Mouse (Mus musculus) liver, postnatal 0 days (tissue): ENCODE measurements around the gene Ifnab. TPM values are rescaled to one million over a fixed set of nuclear protein-coding genes. Genes with fewer than 3 reads are reported as not detected.

Experiments used
- ATAC-seq: fragments of 200-750 bp; cut with Nextera tagmentation; 2 replicates; pipeline ENCODE4 v1.8.0; 2017; ENCODE audit warnings: mild to moderate bottlenecking, moderate library complexity
- DNase-seq: peaks from one replicate; pipeline ENCODE4 v3.0.0-alpha.2; 2016
- H3K27ac ChIP-seq: fragments of 300-500 bp; sonication (generic); 2 replicates; pipeline ENCODE4 v1.5.1; 2014; ENCODE audit warnings: antibody characterized with exemption, moderate library complexity, mild to moderate bottlenecking, low read depth
- H3K27me3 ChIP-seq: fragments of 300-500 bp; sonication (generic); 2 replicates; pipeline ENCODE4 v1.6.1; 2014; ENCODE audit warnings: low read length, control low read depth, mixed read lengths; ENCODE audit not compliant: insufficient read depth
- H3K36me3 ChIP-seq: fragments of 300-500 bp; sonication (generic); replicated peaks from 2 replicates; pipeline ENCODE4 v1.6.1; 2014; ENCODE audit warnings: mild to moderate bottlenecking, control low read depth, low read length, moderate library complexity, mixed read lengths; ENCODE audit not compliant: insufficient read depth
- H3K4me1 ChIP-seq: fragments of 300-500 bp; sonication (generic); 2 replicates; pipeline ENCODE4 v1.6.1; 2014; ENCODE audit warnings: antibody characterized with exemption, mild to moderate bottlenecking, control low read depth; ENCODE audit not compliant: insufficient read depth
- H3K4me2 ChIP-seq: fragments of 300-500 bp; sonication (generic); 2 replicates; pipeline ENCODE4 v1.6.1; 2014; ENCODE audit warnings: low read depth, mild to moderate bottlenecking, low read length, moderate library complexity, mixed read lengths
- H3K4me3 ChIP-seq: fragments of 300-500 bp; sonication (generic); 2 replicates; pipeline ENCODE4 v1.5.1; 2014; ENCODE audit warnings: low read depth, low read length
- H3K9ac ChIP-seq: fragments of 300-500 bp; sonication (generic); replicated peaks from 2 replicates; pipeline ENCODE4 v1.6.1; 2014; ENCODE audit warnings: mild to moderate bottlenecking, moderate library complexity
- H3K9me3 ChIP-seq: fragments of 300-500 bp; sonication (generic); 2 replicates; pipeline ENCODE4 v1.6.1; 2016; ENCODE audit warnings: mild to moderate bottlenecking, control low read depth, low read length, mixed read lengths
- CTCF ChIP-seq: sonication (generic); IDR thresholded peaks from 2 replicates; pipeline ENCODE4 v1.5.1; 2016; ENCODE audit warnings: antibody characterized with exemption, low read depth
- EP300 ChIP-seq: IDR thresholded peaks from 2 replicates; pipeline ENCODE4 v1.6.1; 2016; ENCODE audit warnings: antibody characterized with exemption, low read depth, mild to moderate bottlenecking
- WGBS: fragments of 180-500 bp; shearing (Covaris S2); extraction: QIAGEN DNeasy Blood & Tissue Kit; methylation state at CpG from one replicate; pipeline ENCODE4 v1.1.7; 2014; ENCODE audit not compliant: insufficient replicate concordance; 5-methylcytosine and 5-hydroxymethylcytosine counted together
- polyA plus RNA-seq: library from polyadenylated mRNA; unstranded; fragments of >200 nt; fragmentation: Nextera tagmentation; extraction: Ambion mirVana; gene quantifications from 2 replicates; pipeline ENCODE4 v1.2.1, GENCODE M21; 2015

Ifnab gene
- polyA plus RNA-seq, 1 experiment from 2014 or later = not detected

GRCm38 (mm10) chr4:88692537-88692936 lies 1.4 kb upstream of the Ifnab start:
- DNase-seq = no peak
- Histone ChIP-seq H3K27me3 (no peaks in the 10 kb centered on the region), H3K9ac (no peak overlapping the region), H3K9me3 (no peaks in the 10 kb centered on the region), H3K4me1 (no peaks in the 10 kb centered on the region), H3K4me3 (no peak overlapping the region), H3K36me3 (no peaks in the 10 kb centered on the region), H3K27ac (no peak overlapping the region), H3K4me2 (no peak overlapping the region)
- TF ChIP-seq EP300 = no peak
- no peak for TF ChIP-seq CTCF
- no peak for ATAC-seq
- WGBS = 41% methylated on average over 1 of the region's 1 CpGs

- no peaks in the 10 kb centered on the region for H3K9me3 ChIP-seq
- TF ChIP-seq EP300 (no peak), CTCF (no peak)
- no peak for ATAC-seq
These were observed 7.3 kb downstream of the Ifnab start, which contains the start of gene Ifna2 for GRCm38 (mm10) chr4:88683812-88684211. Ifna2 (minus strand) TSS chr4:88683912.

GRCm38 (mm10) chr4:88681353-88681752 lies 9.8 kb downstream of the Ifnab start:
- Histone ChIP-seq H3K36me3 (no peaks in the 10 kb centered on the region), H3K4me1 (no peaks in the 10 kb centered on the region), H3K4me2 (no peak overlapping the region), H3K27ac (no peak overlapping the region), H3K4me3 (no peak overlapping the region), H3K9me3 (no peaks in the 10 kb centered on the region), H3K9ac (no peak overlapping the region), H3K27me3 (no peaks in the 10 kb centered on the region)
- no peak for DNase-seq
- no peak for ATAC-seq
- 35% methylated on average over 3 of the region's 3 CpGs for WGBS
- TF ChIP-seq CTCF = no peak
- TF ChIP-seq EP300 = no peak

More at GRCm38 (mm10) chr4:88683812-88684211, 7.3 kb downstream of the Ifnab start, which contains the start of gene Ifna2:
- no peak for DNase-seq
- no peak within 1 kb of the TSS for H3K9ac ChIP-seq
- H3K4me3 ChIP-seq = no peak within 1 kb of the TSS
- H3K4me2 ChIP-seq = no peak within 1 kb of the TSS
- H3K4me1 ChIP-seq = no peaks in the 10 kb centered on the region
- H3K27ac ChIP-seq = no peak within 1 kb of the TSS
- no peaks in the 10 kb centered on the region for H3K36me3 ChIP-seq
- no peaks in the 10 kb centered on the region for H3K27me3 ChIP-seq
- WGBS = 59% methylated on average over 1 of the region's 1 CpGs

GRCm38 (mm10) chr4:88680362-88680761 lies 10.8 kb downstream of the Ifnab start:
- Histone ChIP-seq H3K36me3 (no peaks in the 10 kb centered on the region), H3K9me3 (no peaks in the 10 kb centered on the region), H3K4me2 (no peak overlapping the region), H3K27me3 (no peaks in the 10 kb centered on the region), H3K4me3 (no peak overlapping the region), H3K4me1 (no peaks in the 10 kb centered on the region), H3K27ac (no peak overlapping the region), H3K9ac (no peak overlapping the region)
- no peak for TF ChIP-seq EP300
- TF ChIP-seq CTCF = peak; percentile 58
- ATAC-seq = no peak
- no peak for DNase-seq
- 37% methylated on average over 8 of the region's 8 CpGs for WGBS

- TF ChIP-seq CTCF (no peak), EP300 (no peak)
- Histone ChIP-seq H3K9me3 (no peaks in the 10 kb centered on the region), H3K4me2 (no peak within 1 kb of the TSS), H3K27me3 (no peaks in the 10 kb centered on the region), H3K27ac (no peak within 1 kb of the TSS), H3K4me1 (no peaks in the 10 kb centered on the region), H3K36me3 (no peaks in the 10 kb centered on the region), H3K9ac (no peak within 1 kb of the TSS), H3K4me3 (no peak within 1 kb of the TSS)
- no peak for ATAC-seq
- WGBS = 65% methylated on average over 1 of the region's 1 CpGs
- DNase-seq = no peak
These were observed 14.3 kb downstream of the Ifnab start, which contains the start of gene Ifna16 for GRCm38 (mm10) chr4:88676824-88677223. Ifna16 (minus strand) TSS chr4:88676924.

GRCm38 (mm10) chr4:88655461-88655860 lies 35.7 kb downstream of the Ifnab start:
- no peaks in the 10 kb centered on the region for H3K4me1 ChIP-seq
- no peak overlapping the region for H3K4me2 ChIP-seq
- no peak overlapping the region for H3K27ac ChIP-seq
- H3K9me3 ChIP-seq = no peaks in the 10 kb centered on the region
- no peak overlapping the region for H3K4me3 ChIP-seq
- no peak overlapping the region for H3K9ac ChIP-seq
- no peaks in the 10 kb centered on the region for H3K27me3 ChIP-seq
- no peaks in the 10 kb centered on the region for H3K36me3 ChIP-seq
- ATAC-seq = no peak
- TF ChIP-seq EP300 = no peak
- TF ChIP-seq CTCF = no peak
- WGBS = 18% methylated on average over 1 of the region's 1 CpGs
- no peak for DNase-seq

- ATAC-seq (no peak), DNase-seq (no peak)
- H3K4me1 ChIP-seq = no peaks in the 10 kb centered on the region
- no peak for TF ChIP-seq EP300
- TF ChIP-seq CTCF = no peak
- H3K4me3 ChIP-seq = no peak overlapping the region
- H3K9me3 ChIP-seq = no peaks in the 10 kb centered on the region
- H3K9ac ChIP-seq = no peak overlapping the region
- no peaks in the 10 kb centered on the region for H3K36me3 ChIP-seq
- H3K27me3 ChIP-seq = no peaks in the 10 kb centered on the region
- no peak overlapping the region for H3K4me2 ChIP-seq
- H3K27ac ChIP-seq = no peak overlapping the region
- 67% methylated on average over 3 of the region's 3 CpGs for WGBS
These were observed 37.5 kb downstream of the Ifnab start for GRCm38 (mm10) chr4:88653644-88654043.
